In the genomic region with DNA sequence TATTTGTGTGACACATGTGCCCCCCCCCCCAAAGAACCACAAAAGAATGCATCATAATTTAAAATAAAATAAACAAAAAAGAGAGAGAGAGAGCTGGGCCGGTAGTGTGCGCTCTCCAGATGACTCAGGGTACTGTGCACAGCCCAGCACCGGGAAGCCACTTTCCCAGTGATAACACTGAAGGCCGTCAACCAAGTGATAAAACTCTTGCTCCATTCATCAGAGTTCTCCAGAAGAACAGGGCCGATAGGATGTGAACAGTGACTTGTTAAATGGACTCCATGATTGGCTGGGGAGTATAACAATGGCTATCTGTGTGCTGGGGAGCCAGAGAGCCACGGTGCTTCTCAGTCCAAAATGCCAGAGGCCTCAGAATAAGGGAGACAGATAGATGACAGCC, we compare ENCODE assay signal across 17 mouse cellular contexts. TPM values are rescaled to one million over a fixed set of nuclear protein-coding genes. Genes with fewer than 3 reads are reported as not detected.
A peak's percentile ranks its signal among the peaks of the same experiment; 100 is the strongest.
DNase-seq lines count a peak whose midpoint lies in the region; ATAC-seq and TF ChIP-seq lines count a peak whose summit lies in the region.
"Had no signal": no experiment of that assay in that cellular context is flagged by ENCODE, and none has a peak within 500 bp of the region (broad histone marks: within the 10 kb centered on the region; RNA-seq: fewer than 3 reads in every experiment).

No protein-coding gene starts in this region.

- H3K4me1 ChIP-seq in heart, postnatal 0 days (ENCODE audit: control insufficient read depth, insufficient read depth), result no peaks in the 10 kb centered on the region
- no peaks in the 10 kb centered on the region; the same call in 1 of the 2 replicates for H3K4me1 ChIP-seq in heart, adult 2 months (ENCODE audit: control insufficient read depth, insufficient read depth, low read length)
- H3K4me1 ChIP-seq in intestine, postnatal 0 days (replicated peaks; ENCODE audit: control insufficient read depth, insufficient read depth, low read length), result no peaks in the 10 kb centered on the region

- H3K4me2 ChIP-seq in heart, postnatal 0 days (ENCODE audit: low read depth, low read length), result no peak overlapping the region
- no peak overlapping the region for H3K4me2 ChIP-seq in intestine, postnatal 0 days (replicated peaks; ENCODE audit: low read depth)
- H3K4me2 ChIP-seq: lung, embryonic 14.5 days had no signal

- no peak overlapping the region for H3K4me3 ChIP-seq in heart, postnatal 0 days (ENCODE audit: low read depth, low read length)
- H3K4me3 ChIP-seq in heart, adult 2 months, result no peak overlapping the region
- H3K4me3 ChIP-seq in intestine, postnatal 0 days (ENCODE audit: low read depth, low read length), result no peak overlapping the region
- H3K4me3 ChIP-seq: megakaryocyte, embryonic 14.5 days had no signal

- no peak overlapping the region for H3K27ac ChIP-seq in heart, postnatal 0 days (ENCODE audit: low read depth)
- no peak overlapping the region for H3K27ac ChIP-seq in heart, adult 2 months
- H3K27ac ChIP-seq in intestine, postnatal 0 days (ENCODE audit: low read depth, low read length), result no peak overlapping the region

- no peak for TF ChIP-seq CTCF in heart, postnatal 0 days (IDR thresholded peaks at IDR 0.05; ENCODE audit: low read depth)
- TF ChIP-seq CTCF in heart, adult 2 months (IDR thresholded peaks at IDR 0.05), result no peak
- no peak for TF ChIP-seq CTCF in intestine, postnatal 0 days (IDR thresholded peaks at IDR 0.05; ENCODE audit: low read depth)

- no peaks in the 10 kb centered on the region for H3K27me3 ChIP-seq in heart, postnatal 0 days (ENCODE audit: control insufficient read depth, insufficient read depth, low read length)
- no peaks in the 10 kb centered on the region for H3K27me3 ChIP-seq in heart, adult 2 months (ENCODE audit: control insufficient read depth, insufficient read depth, low read length)
- no peaks in the 10 kb centered on the region for H3K27me3 ChIP-seq in intestine, postnatal 0 days (replicated peaks; ENCODE audit: control insufficient read depth, insufficient read depth, low read length)
- H3K27me3 ChIP-seq: Patski had no signal

- H3K36me3 ChIP-seq in heart, postnatal 0 days (replicated peaks; ENCODE audit: control insufficient read depth, insufficient read depth, low read length), result no peaks in the 10 kb centered on the region
- H3K36me3 ChIP-seq in heart, adult 2 months (ENCODE audit: control insufficient read depth, insufficient read depth, low read length), result no peaks in the 10 kb centered on the region
- no peaks in the 10 kb centered on the region for H3K36me3 ChIP-seq in intestine, postnatal 0 days (ENCODE audit: control insufficient read depth, insufficient read depth)

- no peak for TF ChIP-seq EP300 in heart, postnatal 0 days (IDR thresholded peaks at IDR 0.05; ENCODE audit: low read depth)
- no peak for TF ChIP-seq EP300 in heart, adult 2 months (IDR thresholded peaks at IDR 0.05; ENCODE audit: insufficient read depth, low read depth, low read length)

- DNase-seq in heart, postnatal 0 days (ENCODE audit: low spot score), result no peak
- no peak for DNase-seq in heart, adult 2 months
- DNase-seq in c-Kit-positive CD71-positive TER-119-negative erythroid progenitor cells, embryonic 14.5 days (ENCODE audit: low read depth), result peak; percentile 37
- no peak for DNase-seq in right cerebral cortex, postnatal 14 days
- no peak for DNase-seq in kidney, postnatal 4 days
- DNase-seq: cerebellum, adult 11 months; gastrocnemius, postnatal 25 days; kidney, postnatal 14 days; lung, embryonic 14.5 days; right cerebral cortex, postnatal 25 days had no signal

- intact Hi-C loops in heart, adult 2 months (cut with DNase I), result no loop called here

- peak; percentile 33; the same call in 1 of the 2 replicates for ATAC-seq in heart, postnatal 0 days (ENCODE audit: insufficient read depth, low read depth)
- ATAC-seq in intestine, postnatal 0 days, result peak; percentile 54; the same call in 1 of the 2 replicates
- peak; percentile 95 for ATAC-seq in megakaryocyte progenitor cell, adult 5-6 weeks (replicated peaks; ENCODE audit: poor library complexity)
- ATAC-seq: CD4-positive, CD25-positive, alpha-beta regulatory T cell, adult 4 months; forebrain, embryonic 16.5 days; inflammation-experienced regulatory T-cells, adult 6 months; Patski had no signal

- no peak overlapping the region for H3K9ac ChIP-seq in heart, postnatal 0 days (replicated peaks; ENCODE audit: low read depth, low read length)
- no peak overlapping the region for H3K9ac ChIP-seq in heart, adult 2 months (ENCODE audit: low read depth, low read length)
- no peak overlapping the region for H3K9ac ChIP-seq in intestine, postnatal 0 days (ENCODE audit: low read depth, low read length)
- H3K9ac ChIP-seq: lung, embryonic 14.5 days had no signal

- no peaks in the 10 kb centered on the region for H3K9me3 ChIP-seq in heart, postnatal 0 days (replicated peaks; ENCODE audit: control insufficient read depth, low read length)
- no peaks in the 10 kb centered on the region for H3K9me3 ChIP-seq in intestine, postnatal 0 days (ENCODE audit: control insufficient read depth)

- TF ChIP-seq POLR2A in heart, adult 2 months (IDR thresholded peaks at IDR 0.05; ENCODE audit: insufficient read depth, low read depth, low read length), result no peak

- no peaks in the 10 kb centered on the region for H3K79me2 ChIP-seq in heart, adult 2 months (replicated peaks; ENCODE audit: control insufficient read depth, insufficient read depth, low read length)

- WGBS in heart, postnatal 0 days, result 18% methylated on average over 6 of the region's 6 CpGs
- 32% methylated on average over 6 of the region's 6 CpGs for WGBS in heart, adult 2 months
- 26% methylated on average over 6 of the region's 6 CpGs for WGBS in intestine, postnatal 0 days

RNA-seq across cellular contexts. Expression of a gene that starts 53.2 kb away (rescaled TPM):
- total RNA-seq in heart, postnatal 0 days (2014; rRNA removed; ENCODE audit: low replicate concordance), result 213 and 255 TPM in 2 replicates
- polyA plus RNA-seq in heart, postnatal 0 days (2015; fragmentation: Nextera tagmentation; extraction: Ambion mirVana), result 73.4 and 104 TPM in 2 replicates
- total RNA-seq in heart, adult 2 months (2021), result 100 to 1,000 TPM; 157 to 177 TPM
- 91.9 and 179 TPM in 2 replicates for polyA plus RNA-seq in heart, adult 2 months (2012; rRNA removed)
- 36.6 and 36.7 TPM in 2 replicates for polyA plus RNA-seq in intestine, postnatal 0 days (2015; fragmentation: Nextera tagmentation; extraction: Ambion mirVana)
- 59.7 and 60.3 TPM in 2 replicates for total RNA-seq in megakaryocyte progenitor cell, adult 5-6 weeks (2015)
- 92.8 and 104 TPM in 2 replicates for total RNA-seq in megakaryocyte progenitor cell, adult 5-6 weeks (2017)

Comparison
In these comparisons a context has a peak if more than half of its experiments do, and no peak if none do; other contexts are left out.
1. ATAC-seq: peak in every context shown above with its lines; median percentile 95 in megakaryocyte progenitor cell, adult 5-6 weeks; 54 in intestine, postnatal 0 days; 33 in heart, postnatal 0 days.